Mouse (Mus musculus) sigmoid colon, adult 10 weeks (tissue): ENCODE measurements around the gene Rap1gap. TPM values are rescaled to one million over a fixed set of nuclear protein-coding genes. Genes with fewer than 3 reads are reported as not detected.

Experiments used
- polyA plus RNA-seq: library from polyadenylated mRNA; stranded (reverse); fragments of 350-450 nt; fragmentation: Illumina TruSeq; extraction: RNeasy Lipid Tissue Mini Kit (QIAGEN cat#74804); gene quantifications from one replicate; pipeline ENCODE4 v1.2.3, GENCODE M21; 2014; ENCODE audit warnings: low read depth, low replicate concordance

Rap1gap gene
- 4.1 TPM for polyA plus RNA-seq

GRCm38 (mm10) chr4:137664433-137664979 is at the start of gene Rap1gap:
Gene Rap1gap, plus strand, starts transcription at chr4:137664726.

Other genes starting within 250 kb of the Rap1gap start
- gene Cela3b, start 234.2 kb upstream of the Rap1gap start, polyA plus RNA-seq, result not detected
- not detected for gene 1700013G24Rik, start 211.4 kb upstream of the Rap1gap start, polyA plus RNA-seq
- 0.22 TPM for gene Hspg2, start 196.0 kb upstream of the Rap1gap start, polyA plus RNA-seq
- not detected for gene Ldlrad2, start 90.2 kb upstream of the Rap1gap start, polyA plus RNA-seq
- gene Usp48, start 71.0 kb upstream of the Rap1gap start, polyA plus RNA-seq, result 87.6 TPM
- gene Alpl, start 131.7 kb downstream of the Rap1gap start, polyA plus RNA-seq, result 0.50 TPM
- 13.9 TPM for gene Ece1, start 197.5 kb downstream of the Rap1gap start, polyA plus RNA-seq